Mouse (Mus musculus): Measurements from ENCODE around the gene Rpl7l1.

DNA sequence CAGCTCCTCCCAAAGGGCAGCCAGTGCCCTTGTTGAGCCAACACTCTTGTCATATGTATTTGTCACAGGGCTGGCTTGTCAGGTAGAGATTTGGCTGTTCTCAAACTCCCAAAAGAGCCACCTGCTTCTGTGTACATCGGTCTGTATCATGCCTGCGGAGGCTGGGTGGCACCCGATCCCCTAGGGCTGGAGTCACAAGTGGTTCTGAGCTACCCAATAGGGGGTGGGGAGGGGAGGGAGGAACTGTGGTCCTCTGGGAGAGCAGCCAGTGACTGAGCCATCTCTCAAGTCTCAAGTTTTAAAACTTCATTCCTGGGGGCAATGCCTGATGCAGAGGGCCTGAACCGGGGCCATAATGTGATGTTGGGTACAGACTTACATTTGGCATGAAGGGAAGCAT lies 14.3 kb upstream of the Rpl7l1 start:
- TF ChIP-seq POLR2A (IDR thresholded peaks at IDR 0.05; ENCODE audit: insufficient read length, low read depth) (no peak), MYOD1 (IDR thresholded peaks at IDR 0.05; ENCODE audit: control insufficient read depth in 1 of 3, insufficient read length in 2 of 3, low read depth in 2 of 3) (no peak), USF1 (IDR thresholded peaks at IDR 0.05; ENCODE audit: low read depth) (no peak), REST (IDR thresholded peaks at IDR 0.05; ENCODE audit: insufficient read depth, insufficient read length) (no peak), POLR2AphosphoS2 (IDR thresholded peaks at IDR 0.05; ENCODE audit: insufficient read length, low read depth) (no peak), E2F4 (IDR thresholded peaks at IDR 0.05; ENCODE audit: insufficient read depth) (no peak)
